Mouse (Mus musculus) intestine, embryonic 16.5 days (tissue): Measurements from ENCODE around the gene Mbnl2. TPM values are rescaled to one million over a fixed set of nuclear protein-coding genes. Genes with fewer than 3 reads are reported as not detected.

ENCODE experiments used
- ATAC-seq: fragments of 200-750 bp; cut with Nextera tagmentation; 2 replicates; pipeline ENCODE4 v1.8.0; 2017; ENCODE audit warnings: moderate TSS enrichment, moderate library complexity
- H3K27ac ChIP-seq: fragments of 300-500 bp; sonication (generic); 2 replicates; pipeline ENCODE4 v1.5.1; 2014; ENCODE audit warnings: mild to moderate bottlenecking, low read length
- H3K27me3 ChIP-seq: fragments of 300-500 bp; sonication (generic); replicated peaks from 2 replicates; pipeline ENCODE4 v1.6.1; 2014; ENCODE audit warnings: low read length, control low read depth, mixed read lengths; ENCODE audit not compliant: control insufficient read depth, insufficient read depth
- H3K36me3 ChIP-seq: fragments of 300-500 bp; sonication (generic); 2 replicates; pipeline ENCODE4 v1.6.1; 2014; ENCODE audit warnings: low read length, control low read depth; ENCODE audit not compliant: control insufficient read depth, insufficient read depth
- H3K4me1 ChIP-seq: fragments of 300-500 bp; sonication (generic); 2 replicates; pipeline ENCODE4 v1.6.1; 2014; ENCODE audit warnings: low read length, control low read depth, mixed read lengths; ENCODE audit not compliant: control insufficient read depth, insufficient read depth
- H3K4me2 ChIP-seq: fragments of 300-500 bp; sonication (generic); 2 replicates; pipeline ENCODE4 v1.6.1; 2014; ENCODE audit warnings: low read depth, low read length, control low read depth
- H3K4me3 ChIP-seq: fragments of 300-500 bp; sonication (generic); 2 replicates; pipeline ENCODE4 v1.5.1; 2014; ENCODE audit warnings: mild to moderate bottlenecking, low read length
- H3K9ac ChIP-seq: fragments of 300-500 bp; sonication (generic); 2 replicates; pipeline ENCODE4 v1.6.1; 2014; ENCODE audit warnings: low read depth, low read length
- H3K9me3 ChIP-seq: fragments of 300-500 bp; sonication (generic); 2 replicates; pipeline ENCODE4 v1.6.1; 2016; ENCODE audit warnings: low read length, control low read depth; ENCODE audit not compliant: control insufficient read depth
- WGBS: fragments of 180-500 bp; shearing (Covaris S2); extraction: QIAGEN DNeasy Blood & Tissue Kit; methylation state at CpG from one replicate; pipeline ENCODE4 v1.1.7; 2014; 5-methylcytosine and 5-hydroxymethylcytosine counted together
- polyA plus RNA-seq: library from polyadenylated mRNA; unstranded; fragments of >200 nt; fragmentation: Nextera tagmentation; extraction: Ambion mirVana; gene quantifications from 2 replicates; pipeline ENCODE4 v1.2.1, GENCODE M21; 2015

The Mbnl2 gene
- polyA plus RNA-seq, 1 experiment from 2014 or later, result 114 TPM

DNA sequence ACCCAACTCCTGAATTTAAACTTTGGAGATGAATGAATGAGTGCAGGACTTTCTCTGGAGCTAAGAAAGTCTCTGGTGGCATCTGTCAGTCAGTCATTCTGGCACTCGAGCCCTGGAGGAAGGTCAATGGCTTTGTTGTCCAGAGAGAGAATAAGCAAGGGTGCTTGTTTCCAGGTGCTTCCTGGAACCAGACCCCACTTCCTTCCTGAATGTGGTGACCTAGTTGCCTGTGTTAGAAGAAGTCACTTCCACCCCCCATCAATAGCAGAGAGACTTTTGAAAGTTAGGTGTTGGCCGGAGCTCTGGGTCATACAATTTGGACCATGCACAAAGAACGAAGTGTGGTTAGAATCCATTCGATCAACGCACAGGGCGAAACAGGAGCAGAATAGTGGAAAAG lies 19.0 kb downstream of the Mbnl2 start:
- H3K27ac ChIP-seq, result 0 out of 2 replicates have a peak overlapping the region, but pooled peaks have one; percentile 15
- 84% methylated on average over 6 of the region's 6 CpGs for WGBS
- peaks cover 64% of the 10 kb centered on the region for H3K4me1 ChIP-seq

DNA sequence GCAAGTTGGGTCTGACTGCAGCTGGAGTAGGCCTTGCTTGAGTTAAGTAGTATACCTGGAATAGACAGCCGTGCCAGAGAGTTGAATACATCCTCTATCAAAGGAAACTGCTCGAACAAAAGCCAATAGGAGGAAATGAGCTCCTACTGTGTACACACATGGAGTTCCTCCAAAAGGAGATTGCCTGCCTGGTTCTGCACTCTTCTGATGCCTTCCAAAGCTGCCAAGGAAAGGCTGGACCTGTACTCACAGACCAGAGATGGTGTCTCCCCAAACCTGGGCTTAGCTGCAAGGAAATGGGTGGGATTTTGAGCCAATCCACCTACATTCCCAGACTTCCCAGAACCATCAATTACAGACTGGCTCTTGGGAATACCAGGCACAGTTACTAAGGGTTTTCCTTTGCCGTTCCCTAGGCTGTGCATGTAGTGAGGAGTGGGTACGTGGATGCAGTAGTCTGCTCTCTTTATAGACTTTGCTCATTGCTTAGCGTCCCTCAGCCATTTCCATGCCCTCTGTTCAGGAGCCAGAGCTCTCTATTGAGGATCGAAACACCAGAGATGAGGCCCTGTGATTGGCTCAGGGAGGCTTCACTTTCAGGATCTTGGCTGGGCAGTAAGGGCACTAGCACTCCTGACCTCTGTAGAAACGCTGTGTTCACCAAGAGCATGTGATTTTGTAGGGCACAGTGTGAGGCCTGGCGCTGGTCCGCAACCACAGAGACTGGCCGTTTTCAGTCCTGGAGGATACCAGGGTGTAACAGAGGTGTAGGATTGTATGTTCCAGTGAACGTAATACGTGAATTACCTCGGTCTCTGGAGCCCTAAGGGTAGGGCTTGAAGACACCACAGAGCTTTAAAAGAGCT lies 20.1 kb downstream of the Mbnl2 start:
- H3K4me3 ChIP-seq, result no peak overlapping the region
- peak overlapping the region; percentile 89 for H3K27ac ChIP-seq
- H3K4me1 ChIP-seq, result peaks cover 73% of the 10 kb centered on the region
- H3K9me3 ChIP-seq, result no peaks in the 10 kb centered on the region
- 0 out of 2 replicates have a peak, but pooled peaks have one; percentile 1 for ATAC-seq
- H3K36me3 ChIP-seq, result 0 out of 2 replicates have a peak, but pooled peaks cover 3% of the 10 kb centered on the region
- no peaks in the 10 kb centered on the region for H3K27me3 ChIP-seq
- H3K9ac ChIP-seq, result no peak overlapping the region
- WGBS, result 81% methylated on average over 13 of the region's 13 CpGs
- H3K4me2 ChIP-seq, result 0 out of 2 replicates have a peak overlapping the region, but pooled peaks have one; percentile 32

More for the DNA sequence above, 19.0 kb downstream of the Mbnl2 start:
- H3K4me2 ChIP-seq, result no peak overlapping the region
- ATAC-seq, result no peak
- H3K27me3 ChIP-seq, result no peaks in the 10 kb centered on the region
- no peaks in the 10 kb centered on the region for H3K9me3 ChIP-seq
- no peak overlapping the region for H3K9ac ChIP-seq
- H3K4me3 ChIP-seq, result no peak overlapping the region
- 0 out of 2 replicates have a peak, but pooled peaks cover 3% of the 10 kb centered on the region for H3K36me3 ChIP-seq

DNA sequence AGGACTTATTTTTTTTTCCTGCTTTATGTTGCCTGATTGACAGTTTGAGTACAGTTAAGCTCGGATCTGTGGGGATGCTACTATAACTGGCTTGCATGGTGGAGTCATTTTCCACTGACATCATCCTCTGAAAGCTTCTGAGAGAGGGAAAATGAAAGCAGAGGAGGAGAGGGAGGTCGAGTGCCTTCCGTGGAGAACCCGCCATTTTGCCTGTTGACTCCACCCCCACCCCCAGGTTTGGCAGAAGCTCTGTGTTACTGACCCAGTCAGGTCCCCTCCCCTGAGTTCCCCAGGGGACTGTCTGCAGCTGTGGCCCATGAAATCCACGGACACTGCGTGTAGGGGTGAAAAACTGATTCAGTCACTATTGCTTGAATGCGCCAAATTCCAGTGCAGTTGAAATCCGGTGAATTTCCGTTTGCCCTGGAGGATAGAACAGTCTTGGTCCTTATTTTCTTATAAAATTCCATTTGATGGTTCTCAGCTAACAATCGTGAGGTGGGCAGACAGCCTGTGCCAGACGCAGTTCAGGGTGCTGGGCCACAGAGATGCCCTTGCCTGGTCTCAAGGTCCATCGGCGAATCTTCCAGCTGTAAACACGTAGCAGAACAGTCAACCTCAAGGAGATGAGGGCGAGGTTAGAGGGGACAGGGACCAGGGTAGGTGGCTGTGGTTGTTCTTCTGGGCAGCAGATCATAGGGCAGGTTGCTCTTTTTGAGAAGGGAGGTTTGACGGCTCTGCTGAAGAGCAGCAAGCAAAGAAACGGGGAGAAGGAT lies 20.9 kb downstream of the Mbnl2 start:
- H3K36me3 ChIP-seq, result 0 out of 2 replicates have a peak, but pooled peaks cover 3% of the 10 kb centered on the region
- H3K9me3 ChIP-seq, result no peaks in the 10 kb centered on the region
- H3K4me1 ChIP-seq, result peaks cover 71% of the 10 kb centered on the region
- H3K27ac ChIP-seq, result peak overlapping the region; percentile 89
- peak; percentile 45 for ATAC-seq
- no peaks in the 10 kb centered on the region for H3K27me3 ChIP-seq
- H3K9ac ChIP-seq, result peak overlapping the region; percentile 52
- peak overlapping the region; percentile 32 for H3K4me2 ChIP-seq
- peak overlapping the region; percentile 14; the same call in 1 of the 2 replicates for H3K4me3 ChIP-seq
- WGBS, result 43% methylated on average over 17 of the region's 17 CpGs

DNA sequence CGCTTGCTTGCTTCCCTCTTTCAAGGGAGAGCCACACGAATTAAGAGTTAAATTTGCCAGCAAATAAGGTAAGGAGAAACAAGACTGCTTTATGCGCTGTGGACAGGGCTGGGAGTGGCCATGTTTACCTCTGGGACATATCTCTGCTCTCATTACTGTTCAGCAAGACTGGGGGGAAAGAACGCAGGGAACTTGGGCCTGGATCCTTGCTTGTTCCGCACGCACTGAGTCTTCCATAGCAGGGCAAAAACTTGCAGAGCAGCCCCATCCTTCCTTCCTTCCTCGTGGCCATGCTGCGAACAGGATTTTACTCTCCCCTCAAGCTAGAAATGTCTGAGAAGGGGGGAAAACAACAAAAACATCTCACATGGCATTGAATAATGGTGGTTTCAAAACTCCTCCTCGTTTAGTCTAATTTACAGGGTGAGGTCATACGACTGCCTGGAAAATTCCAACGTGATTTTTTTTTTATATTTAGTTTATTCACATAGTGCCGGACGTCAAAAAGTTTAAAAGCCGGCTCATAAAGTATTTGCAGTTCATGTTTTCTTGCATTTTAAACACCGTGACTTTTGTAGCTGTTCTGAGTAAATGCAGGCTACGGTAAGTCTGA lies 21.8 kb downstream of the Mbnl2 start:
- H3K27ac ChIP-seq, result peak overlapping the region; percentile 89
- H3K9ac ChIP-seq, result peak overlapping the region; percentile 52
- H3K4me3 ChIP-seq, result peak overlapping the region; percentile 14
- H3K36me3 ChIP-seq, result no peaks in the 10 kb centered on the region
- H3K9me3 ChIP-seq, result no peaks in the 10 kb centered on the region
- H3K4me2 ChIP-seq, result peak overlapping the region; percentile 32
- ATAC-seq, result peak; percentile 61
- peaks cover 64% of the 10 kb centered on the region for H3K4me1 ChIP-seq
- no peaks in the 10 kb centered on the region for H3K27me3 ChIP-seq
- 18% methylated on average over 16 of the region's 16 CpGs for WGBS

DNA sequence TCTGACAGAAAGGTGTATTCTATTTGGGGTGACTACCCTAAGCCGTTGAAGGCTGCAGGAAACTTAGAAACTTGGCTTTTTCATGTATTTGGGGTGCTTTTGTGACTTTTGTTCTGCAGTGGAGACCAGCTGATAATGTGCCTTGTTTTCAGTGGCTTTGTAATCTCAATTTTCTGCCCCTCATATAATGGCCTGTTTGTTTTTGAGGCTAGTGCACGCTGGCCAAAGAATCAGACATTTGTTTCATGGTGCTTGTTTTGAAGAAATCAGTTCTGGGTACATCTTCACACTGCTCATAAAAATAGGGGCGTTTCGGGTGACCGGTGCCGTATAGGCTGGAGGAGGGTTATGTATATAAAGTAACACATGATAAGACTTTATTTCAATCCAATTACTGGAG lies 22.4 kb downstream of the Mbnl2 start:
- Histone ChIP-seq H3K36me3 (no peaks in the 10 kb centered on the region), H3K4me1 (peaks cover 60% of the 10 kb centered on the region), H3K27me3 (no peaks in the 10 kb centered on the region), H3K27ac (peak overlapping the region; percentile 89), H3K9me3 (no peaks in the 10 kb centered on the region), H3K9ac (0 out of 2 replicates have a peak overlapping the region, but pooled peaks have one; percentile 44), H3K4me2 (peak overlapping the region; percentile 32; the same call in 1 of the 2 replicates), H3K4me3 (no peak overlapping the region)
- WGBS, result 49% methylated on average over 6 of the region's 6 CpGs
- ATAC-seq, result no peak

DNA sequence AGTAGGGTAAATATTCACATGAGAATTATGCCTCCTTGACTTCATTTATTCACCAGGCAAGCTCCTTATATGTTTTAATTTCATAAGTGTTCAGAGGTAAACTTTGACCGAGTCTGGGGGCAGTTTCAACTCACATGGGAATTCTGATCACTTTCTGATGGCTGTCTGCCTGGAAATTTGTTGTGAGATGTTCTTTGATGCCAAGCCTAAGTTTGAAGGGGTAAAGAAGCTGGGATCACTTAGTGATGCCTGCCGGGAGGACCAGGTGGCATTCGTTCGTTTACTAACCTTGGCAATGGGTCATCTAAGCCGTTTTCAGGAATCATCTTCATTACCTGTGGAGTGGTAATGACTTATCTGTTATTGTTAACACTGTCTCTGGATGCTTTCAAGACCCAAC lies 23.0 kb downstream of the Mbnl2 start:
- no peak overlapping the region for H3K4me2 ChIP-seq
- no peak overlapping the region for H3K27ac ChIP-seq
- ATAC-seq, result no peak
- no peaks in the 10 kb centered on the region for H3K36me3 ChIP-seq
- no peaks in the 10 kb centered on the region for H3K27me3 ChIP-seq
- WGBS, result 50% methylated on average over 5 of the region's 5 CpGs
- H3K9me3 ChIP-seq, result no peaks in the 10 kb centered on the region
- no peak overlapping the region for H3K9ac ChIP-seq
- H3K4me1 ChIP-seq, result peaks cover 61% of the 10 kb centered on the region
- H3K4me3 ChIP-seq, result no peak overlapping the region

DNA sequence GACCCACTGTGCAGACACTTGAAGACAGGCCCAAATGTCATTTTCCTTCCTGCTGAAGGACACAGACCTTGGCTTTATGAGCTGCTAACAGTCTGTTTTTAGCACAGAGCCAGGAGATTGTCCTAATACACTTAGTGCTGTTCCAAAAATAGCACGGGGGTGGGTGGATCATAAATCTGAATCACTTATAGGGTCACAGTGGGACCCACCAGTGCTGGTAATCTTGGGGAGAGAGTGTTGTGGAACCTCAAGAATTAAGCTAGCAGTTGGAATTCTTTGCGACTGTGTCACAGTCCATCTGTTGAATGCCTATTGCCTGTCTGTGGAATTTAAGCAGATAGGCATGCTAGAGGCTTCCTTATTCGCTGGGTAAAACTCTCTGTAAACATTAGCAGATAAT lies 24.2 kb downstream of the Mbnl2 start:
- 0 out of 2 replicates have a peak, but pooled peaks have one; percentile 13 for ATAC-seq
- Histone ChIP-seq H3K27me3 (no peaks in the 10 kb centered on the region), H3K9me3 (no peaks in the 10 kb centered on the region), H3K36me3 (no peaks in the 10 kb centered on the region), H3K4me1 (peaks cover 61% of the 10 kb centered on the region), H3K27ac (peak overlapping the region; percentile 35), H3K9ac (no peak overlapping the region), H3K4me3 (no peak overlapping the region), H3K4me2 (no peak overlapping the region)
- 16% methylated on average over 3 of the region's 3 CpGs for WGBS

DNA sequence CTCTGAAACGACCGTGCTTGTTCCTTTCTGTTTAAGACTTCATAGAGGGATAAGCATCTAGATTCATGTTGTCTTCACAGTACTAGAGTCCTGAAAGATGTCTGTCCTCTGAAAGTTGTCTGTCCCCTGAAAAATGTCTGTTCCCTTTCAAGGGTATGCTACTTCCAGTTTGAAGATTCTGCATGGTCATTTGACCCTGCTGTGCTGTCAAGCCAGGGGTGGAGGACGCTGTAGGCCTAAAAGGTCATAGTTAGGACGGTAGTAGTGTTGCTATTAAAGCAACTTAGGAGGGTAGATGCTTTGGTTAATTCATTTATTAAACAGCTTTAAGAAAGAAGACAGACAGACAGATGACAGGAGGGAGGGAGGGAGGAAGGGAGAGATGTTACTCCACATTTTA lies 24.7 kb downstream of the Mbnl2 start:
- H3K9ac ChIP-seq, result no peak overlapping the region
- H3K9me3 ChIP-seq, result no peaks in the 10 kb centered on the region
- H3K4me2 ChIP-seq, result no peak overlapping the region
- no peaks in the 10 kb centered on the region for H3K36me3 ChIP-seq
- H3K4me3 ChIP-seq, result no peak overlapping the region
- H3K27me3 ChIP-seq, result no peaks in the 10 kb centered on the region
- ATAC-seq, result no peak
- H3K27ac ChIP-seq, result peak overlapping the region; percentile 35; the same call in 1 of the 2 replicates
- H3K4me1 ChIP-seq, result peaks cover 58% of the 10 kb centered on the region
- WGBS, result 48% methylated on average over 4 of the region's 4 CpGs

DNA sequence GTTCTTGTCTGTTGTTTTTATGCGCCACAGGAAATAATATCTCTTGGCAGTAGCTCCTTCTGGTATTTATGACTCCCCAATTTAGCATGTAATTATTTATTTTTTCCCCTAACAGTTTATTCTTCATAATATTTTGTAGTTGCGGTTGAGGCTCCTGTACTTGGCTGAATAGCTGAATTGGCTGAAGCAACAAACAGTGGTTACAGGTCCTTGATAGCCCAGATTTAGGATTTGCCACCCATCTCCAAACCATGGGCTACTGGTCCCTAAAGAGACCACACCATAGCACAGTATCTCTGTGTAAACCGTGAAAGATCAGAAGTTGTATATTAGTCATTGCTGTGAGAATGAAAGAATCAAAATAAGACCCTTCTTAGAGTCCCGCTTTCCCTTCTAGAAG lies 25.3 kb downstream of the Mbnl2 start:
- H3K27me3 ChIP-seq, result no peaks in the 10 kb centered on the region
- H3K9ac ChIP-seq, result no peak overlapping the region
- H3K4me1 ChIP-seq, result peaks cover 53% of the 10 kb centered on the region
- H3K4me2 ChIP-seq, result no peak overlapping the region
- no peak for ATAC-seq
- H3K4me3 ChIP-seq, result no peak overlapping the region
- no peaks in the 10 kb centered on the region for H3K36me3 ChIP-seq
- H3K27ac ChIP-seq, result no peak overlapping the region
- no peaks in the 10 kb centered on the region for H3K9me3 ChIP-seq
- 73% methylated on average over 4 of the region's 4 CpGs for whole genome bisulfite sequencing
